ENCODE assay signal across 15 mouse cellular contexts in the genomic region with DNA sequence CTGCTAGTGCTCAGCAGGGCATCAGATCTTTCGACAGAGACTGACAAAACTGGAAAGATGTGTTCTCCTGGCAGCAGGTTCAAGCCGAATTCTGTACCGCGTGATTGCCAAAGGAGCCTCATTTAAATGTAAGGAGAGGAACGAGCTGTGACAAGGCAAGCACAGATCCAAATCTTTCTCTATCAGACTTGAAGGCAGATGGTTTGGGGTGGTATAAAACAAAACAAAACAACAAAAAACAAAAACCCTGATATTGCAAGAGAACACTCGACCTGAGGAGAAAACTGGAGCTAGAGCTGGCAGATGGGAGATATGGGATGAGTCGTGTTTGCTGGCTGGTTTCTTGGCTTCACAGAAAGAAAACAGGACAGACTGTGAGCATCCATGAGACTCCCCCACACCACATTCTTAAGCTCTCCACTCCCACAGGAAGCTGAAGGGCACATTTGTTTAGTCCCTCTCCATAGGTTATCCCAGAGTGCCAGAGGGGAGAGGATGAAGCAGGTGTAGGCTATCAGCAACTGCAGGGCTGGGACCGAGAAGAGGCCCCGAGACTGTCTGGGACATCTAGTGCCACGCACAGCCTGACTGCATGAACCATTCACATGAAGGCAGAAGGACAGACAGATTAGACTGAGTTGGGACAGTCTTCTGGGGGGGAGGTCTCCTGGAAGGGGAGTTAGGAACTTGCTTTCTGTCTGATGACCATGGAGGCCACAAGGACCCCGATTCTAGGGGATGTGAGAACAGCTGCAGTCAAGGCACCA. TPM values are rescaled to one million over a fixed set of nuclear protein-coding genes. Genes with fewer than 3 reads are reported as not detected.
A peak's percentile ranks its signal among the peaks of the same experiment; 100 is the strongest.
DNase-seq lines count a peak whose midpoint lies in the region; ATAC-seq and TF ChIP-seq lines count a peak whose summit lies in the region.
"Had no signal": no experiment of that assay in that cellular context is flagged by ENCODE, and none has a peak within 500 bp of the region (broad histone marks: within the 10 kb centered on the region; RNA-seq: fewer than 3 reads in every experiment).

No protein-coding gene starts in this region.

- H3K4me2 ChIP-seq in hindbrain, embryonic 16.5 days (ENCODE audit: low read length), result no peak overlapping the region
- no peak overlapping the region for H3K4me2 ChIP-seq in hindbrain, embryonic 12.5 days (replicated peaks)
- H3K4me2 ChIP-seq in lung, postnatal 0 days (replicated peaks; ENCODE audit: low read depth, low read length), result no peak overlapping the region
- no peak overlapping the region for H3K4me2 ChIP-seq in stomach, postnatal 0 days (replicated peaks; ENCODE audit: low read depth)

- no peak for ATAC-seq in hindbrain, embryonic 16.5 days
- no peak for ATAC-seq in hindbrain, embryonic 12.5 days (ENCODE audit: low FRiP score)
- no peak for ATAC-seq in lung, postnatal 0 days
- no peak; the same call in 1 of the 2 replicates for ATAC-seq in stomach, postnatal 0 days (ENCODE audit: low FRiP score, low TSS enrichment)

- no peaks in the 10 kb centered on the region for H3K4me1 ChIP-seq in hindbrain, embryonic 16.5 days (ENCODE audit: control insufficient read depth, insufficient read depth, low read depth, low read length)
- H3K4me1 ChIP-seq in hindbrain, embryonic 12.5 days, result no peaks in the 10 kb centered on the region
- no peaks in the 10 kb centered on the region for H3K4me1 ChIP-seq in lung, postnatal 0 days (ENCODE audit: insufficient read depth, low read depth, low read length)
- 0 out of 2 replicates have a peak, but pooled peaks cover 2% of the 10 kb centered on the region for H3K4me1 ChIP-seq in stomach, postnatal 0 days (replicated peaks; ENCODE audit: control insufficient read depth, insufficient read depth)
- H3K4me1 ChIP-seq: megakaryocyte, embryonic 14.5 days had no signal

- peaks cover 7% of the 10 kb centered on the region for H3K9me3 ChIP-seq in hindbrain, embryonic 16.5 days (ENCODE audit: control insufficient read depth, low read length)
- no peaks in the 10 kb centered on the region for H3K9me3 ChIP-seq in hindbrain, embryonic 12.5 days (replicated peaks)
- H3K9me3 ChIP-seq in lung, postnatal 0 days (ENCODE audit: low read length), result no peaks in the 10 kb centered on the region
- no peaks in the 10 kb centered on the region for H3K9me3 ChIP-seq in stomach, postnatal 0 days (ENCODE audit: control insufficient read depth, low read length)

- no peak for TF ChIP-seq CTCF in lung, postnatal 0 days (IDR thresholded peaks at IDR 0.05)
- TF ChIP-seq CTCF in stomach, postnatal 0 days (IDR thresholded peaks at IDR 0.05; ENCODE audit: low read depth), result no peak

- H3K36me3 ChIP-seq in hindbrain, embryonic 16.5 days (ENCODE audit: control insufficient read depth, insufficient read depth, low read length), result no peaks in the 10 kb centered on the region
- 0 out of 2 replicates have a peak, but pooled peaks cover under 1% of the 10 kb centered on the region for H3K36me3 ChIP-seq in hindbrain, embryonic 12.5 days
- H3K36me3 ChIP-seq in lung, postnatal 0 days (ENCODE audit: insufficient read depth, low read length), result no peaks in the 10 kb centered on the region
- no peaks in the 10 kb centered on the region; the same call in 1 of the 2 replicates for H3K36me3 ChIP-seq in stomach, postnatal 0 days (ENCODE audit: control insufficient read depth, insufficient read depth, low read length)
- H3K36me3 ChIP-seq: G1E had no signal

- no peak overlapping the region for H3K9ac ChIP-seq in hindbrain, embryonic 16.5 days (ENCODE audit: low read depth, low read length)
- no peak overlapping the region for H3K9ac ChIP-seq in hindbrain, embryonic 12.5 days
- H3K9ac ChIP-seq in lung, postnatal 0 days (replicated peaks; ENCODE audit: low read depth), result no peak overlapping the region
- H3K9ac ChIP-seq in stomach, postnatal 0 days (ENCODE audit: low read length), result no peak overlapping the region

- no peak for TF ChIP-seq EP300 in lung, postnatal 0 days (IDR thresholded peaks at IDR 0.05)
- TF ChIP-seq EP300 in stomach, postnatal 0 days (optimal IDR thresholded peaks at IDR 0.05), result no peak

- H3K4me3 ChIP-seq in hindbrain, embryonic 16.5 days (ENCODE audit: low read length), result no peak overlapping the region
- H3K4me3 ChIP-seq in hindbrain, embryonic 12.5 days, result no peak overlapping the region
- H3K4me3 ChIP-seq in lung, postnatal 0 days (ENCODE audit: low read depth, low read length), result no peak overlapping the region
- H3K4me3 ChIP-seq in stomach, postnatal 0 days (ENCODE audit: low read depth, low read length), result no peak overlapping the region
- H3K4me3 ChIP-seq: megakaryocyte, embryonic 14.5 days had no signal

- 0 out of 2 replicates have a peak overlapping the region, but pooled peaks have one; percentile 29 for H3K27ac ChIP-seq in hindbrain, embryonic 16.5 days (ENCODE audit: low read depth, low read length)
- no peak overlapping the region for H3K27ac ChIP-seq in hindbrain, embryonic 12.5 days
- no peak overlapping the region for H3K27ac ChIP-seq in lung, postnatal 0 days (ENCODE audit: low read length)
- H3K27ac ChIP-seq in stomach, postnatal 0 days (replicated peaks), result peak overlapping the region; percentile 83

- H3K27me3 ChIP-seq in hindbrain, embryonic 16.5 days (replicated peaks; ENCODE audit: control insufficient read depth, insufficient read depth, low read length), result no peaks in the 10 kb centered on the region
- no peaks in the 10 kb centered on the region for H3K27me3 ChIP-seq in hindbrain, embryonic 12.5 days
- H3K27me3 ChIP-seq in lung, postnatal 0 days (replicated peaks; ENCODE audit: insufficient read depth, low read length), result no peaks in the 10 kb centered on the region
- no peaks in the 10 kb centered on the region for H3K27me3 ChIP-seq in stomach, postnatal 0 days (ENCODE audit: control insufficient read depth, insufficient read depth, low read length)

- WGBS in hindbrain, embryonic 16.5 days, result 54% methylated on average over 11 of the region's 11 CpGs
- 65% methylated on average over 11 of the region's 11 CpGs for WGBS in hindbrain, embryonic 12.5 days
- 40% methylated on average over 11 of the region's 11 CpGs for WGBS in lung, postnatal 0 days
- 38% methylated on average over 11 of the region's 11 CpGs for WGBS in stomach, postnatal 0 days

- DNase-seq in cerebellum, postnatal 10 days, result peak; percentile 40 to 44
- no peak for DNase-seq in cerebellum, adult 18-20 months
- DNase-seq in lung, postnatal 0 days (ENCODE audit: low spot score), result peak; percentile 47
- DNase-seq in lung, postnatal 14 days, result no peak
- DNase-seq in stomach, postnatal 0 days (ENCODE audit: low spot score), result no peak
- DNase-seq in spleen, postnatal 10 days (ENCODE audit: low spot score in 2 of 2), result no peak
- DNase-seq: cerebellum, adult 11-12 months; right cerebral cortex, postnatal 14 days; thymus, postnatal 14 days had no signal

RNA-seq across cellular contexts. Expression of gene Acot1, which starts 10.8 kb away (rescaled TPM):
- 98.1 and 112 TPM in 2 replicates for polyA plus RNA-seq in hindbrain, embryonic 16.5 days (2015; fragmentation: Nextera tagmentation; extraction: Ambion mirVana)
- polyA plus RNA-seq in hindbrain, embryonic 12.5 days (2016; fragmentation: Nextera tagmentation; extraction: Ambion mirVana), result 60.6 and 70.2 TPM in 2 replicates
- 164 and 195 TPM in 2 replicates for polyA plus RNA-seq in lung, postnatal 0 days (2015; fragmentation: Nextera tagmentation; extraction: Ambion mirVana)
- 135 and 144 TPM in 2 replicates for polyA plus RNA-seq in stomach, postnatal 0 days (2015; fragmentation: Nextera tagmentation; extraction: Ambion mirVana)
- polyA plus RNA-seq: G1E had no signal

RNA-seq across cellular contexts. Expression of gene Acot2, which starts 10.9 kb away (rescaled TPM):
- 16.1 TPM in 2 replicates for polyA plus RNA-seq in hindbrain, embryonic 16.5 days (2015; fragmentation: Nextera tagmentation; extraction: Ambion mirVana)
- polyA plus RNA-seq in hindbrain, embryonic 12.5 days (2016; fragmentation: Nextera tagmentation; extraction: Ambion mirVana), result 16.1 and 18.0 TPM in 2 replicates
- 79.7 and 99.8 TPM in 2 replicates for polyA plus RNA-seq in lung, postnatal 0 days (2015; fragmentation: Nextera tagmentation; extraction: Ambion mirVana)
- 45.6 and 47.2 TPM in 2 replicates for polyA plus RNA-seq in stomach, postnatal 0 days (2015; fragmentation: Nextera tagmentation; extraction: Ambion mirVana)

RNA-seq across cellular contexts. Expression of gene Heatr4, which starts 13.9 kb away (rescaled TPM):
- polyA plus RNA-seq in hindbrain, embryonic 16.5 days (2015; fragmentation: Nextera tagmentation; extraction: Ambion mirVana), result not detected in 2 replicates
- polyA plus RNA-seq in hindbrain, embryonic 12.5 days (2016; fragmentation: Nextera tagmentation; extraction: Ambion mirVana), result not detected in 2 replicates
- not detected in 2 replicates for polyA plus RNA-seq in lung, postnatal 0 days (2015; fragmentation: Nextera tagmentation; extraction: Ambion mirVana)
- 0.06 TPM in 1 of 2 replicates, not detected in the other for polyA plus RNA-seq in stomach, postnatal 0 days (2015; fragmentation: Nextera tagmentation; extraction: Ambion mirVana)
- polyA plus RNA-seq: G1E; limb, embryonic 11.5 days; neural tube, embryonic 11.5 days had no signal

RNA-seq across cellular contexts. Expression of gene Acot4, which starts 39.7 kb away (rescaled TPM):
- polyA plus RNA-seq in hindbrain, embryonic 16.5 days (2015; fragmentation: Nextera tagmentation; extraction: Ambion mirVana), result 0.54 and 0.68 TPM in 2 replicates
- polyA plus RNA-seq in hindbrain, embryonic 12.5 days (2016; fragmentation: Nextera tagmentation; extraction: Ambion mirVana), result 0.25 and 0.59 TPM in 2 replicates
- 0.12 and 0.13 TPM in 2 replicates for polyA plus RNA-seq in lung, postnatal 0 days (2015; fragmentation: Nextera tagmentation; extraction: Ambion mirVana)
- polyA plus RNA-seq in stomach, postnatal 0 days (2015; fragmentation: Nextera tagmentation; extraction: Ambion mirVana), result 1.2 and 1.3 TPM in 2 replicates
- polyA plus RNA-seq: G1E had no signal

RNA-seq across cellular contexts. Expression of gene Gm49366, which starts 40.2 kb away (rescaled TPM):
- not detected in 2 replicates for polyA plus RNA-seq in hindbrain, embryonic 16.5 days (2015; fragmentation: Nextera tagmentation; extraction: Ambion mirVana)
- polyA plus RNA-seq in hindbrain, embryonic 12.5 days (2016; fragmentation: Nextera tagmentation; extraction: Ambion mirVana), result not detected in 2 replicates
- polyA plus RNA-seq in lung, postnatal 0 days (2015; fragmentation: Nextera tagmentation; extraction: Ambion mirVana), result not detected in 2 replicates
- not detected in 2 replicates for polyA plus RNA-seq in stomach, postnatal 0 days (2015; fragmentation: Nextera tagmentation; extraction: Ambion mirVana)
- polyA plus RNA-seq: G1E; limb, embryonic 11.5 days; neural tube, embryonic 11.5 days had no signal

Comparison
In these comparisons a context has a peak if more than half of its experiments do, and no peak if none do; other contexts are left out.
1. DNase-seq: peak in cerebellum, postnatal 10 days (2 of 2) and lung, postnatal 0 days (single experiment); none in cerebellum, adult 18-20 months (0 of 2), lung, postnatal 14 days (single experiment), stomach, postnatal 0 days (single experiment) and spleen, postnatal 10 days (0 of 2).
2. H3K27ac ChIP-seq: peak in hindbrain, embryonic 16.5 days (single experiment) and stomach, postnatal 0 days (single experiment); none in hindbrain, embryonic 12.5 days (single experiment) and lung, postnatal 0 days (single experiment).